Mouse (Mus musculus): ENCODE measurements at regions not wholly inside any gene's neighbourhood (a gene's known extent, or its start where the extent isn't known, plus 50 kb on each side); places are given as distances from the start of the nearest gene placed in this dataset.

DNA sequence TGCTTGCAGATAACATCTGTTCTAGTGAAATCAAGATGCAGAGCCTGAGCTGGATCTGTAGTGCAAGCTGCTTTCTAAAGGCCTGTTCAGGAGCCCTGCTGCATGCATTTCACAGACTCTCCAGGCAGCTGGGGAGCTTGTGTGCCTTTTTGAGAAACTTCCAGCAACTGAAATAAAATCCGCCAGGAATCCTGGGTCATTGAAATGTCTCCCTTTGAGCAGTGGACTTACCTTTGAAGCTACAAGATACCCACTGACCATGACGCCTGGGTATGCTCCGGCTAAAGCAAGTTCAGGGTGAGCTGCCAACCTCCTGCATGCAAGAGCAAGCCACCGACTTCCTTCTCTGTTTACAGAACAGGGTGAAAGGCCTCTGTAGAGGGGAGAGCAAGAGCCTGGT is 278.7 kb downstream of the Cenpw start:
- TF ChIP-seq CTCF (IDR thresholded peaks at IDR 0.05; ENCODE audit: low read depth) (no peak), EP300 (IDR thresholded peaks at IDR 0.05; ENCODE audit: low read depth) (no peak)
